Mouse (Mus musculus) myocyte (in vitro differentiated cells): ENCODE results near the gene Saxo1.

ENCODE experiments used
- CEBPB ChIP-seq: IDR thresholded peaks from 2 replicates; pipeline ENCODE4 v1.6.1; 2011; ENCODE audit warnings: mild to moderate bottlenecking, moderate library complexity; ENCODE audit not compliant: poor library complexity, insufficient read depth, severe bottlenecking
- E2F4 ChIP-seq: IDR thresholded peaks from one replicate; pipeline ENCODE4 v1.6.1; 2011; ENCODE audit warnings: mild to moderate bottlenecking, control low read depth, moderate library complexity; ENCODE audit not compliant: insufficient read depth
- MAX ChIP-seq: IDR thresholded peaks from one replicate; pipeline ENCODE4 v1.6.1; 2011; ENCODE audit warnings: low read depth, mild to moderate bottlenecking, control low read depth
- MYOG ChIP-seq, 3 experiments: IDR thresholded peaks; one replicate each; pipeline ENCODE4 v1.6.1; 2011; ENCODE audit warnings: control low read depth in 2 of 3, low read depth in 2 of 3, mild to moderate bottlenecking in 2 of 3; ENCODE audit not compliant: insufficient read length in 2 of 3, control insufficient read depth in 1 of 3, insufficient read depth in 1 of 3
- POLR2A ChIP-seq: IDR thresholded peaks from one replicate; pipeline ENCODE4 v1.6.1; 2011; ENCODE audit warnings: low read depth, mild to moderate bottlenecking, control low read depth, moderate library complexity; ENCODE audit not compliant: insufficient read length
- POLR2AphosphoS2 ChIP-seq: IDR thresholded peaks from one replicate; pipeline ENCODE4 v1.6.1; 2011; ENCODE audit warnings: low read depth, control low read depth; ENCODE audit not compliant: insufficient read length
- REST ChIP-seq: IDR thresholded peaks from one replicate; pipeline ENCODE4 v1.6.1; 2011; ENCODE audit warnings: mild to moderate bottlenecking, control low read depth, moderate library complexity; ENCODE audit not compliant: insufficient read depth, insufficient read length
- SRF ChIP-seq: IDR thresholded peaks from one replicate; pipeline ENCODE4 v1.6.1; 2011; ENCODE audit warnings: low read depth; ENCODE audit not compliant: control insufficient read depth, insufficient read length
- TCF12 ChIP-seq: IDR thresholded peaks from one replicate; pipeline ENCODE4 v1.6.1; 2011; ENCODE audit warnings: mild to moderate bottlenecking, control low read depth; ENCODE audit not compliant: poor library complexity, insufficient read depth, severe bottlenecking
- USF1 ChIP-seq: IDR thresholded peaks from one replicate; pipeline ENCODE4 v1.6.1; 2011; ENCODE audit warnings: low read depth, mild to moderate bottlenecking, control low read depth, moderate library complexity

DNA sequence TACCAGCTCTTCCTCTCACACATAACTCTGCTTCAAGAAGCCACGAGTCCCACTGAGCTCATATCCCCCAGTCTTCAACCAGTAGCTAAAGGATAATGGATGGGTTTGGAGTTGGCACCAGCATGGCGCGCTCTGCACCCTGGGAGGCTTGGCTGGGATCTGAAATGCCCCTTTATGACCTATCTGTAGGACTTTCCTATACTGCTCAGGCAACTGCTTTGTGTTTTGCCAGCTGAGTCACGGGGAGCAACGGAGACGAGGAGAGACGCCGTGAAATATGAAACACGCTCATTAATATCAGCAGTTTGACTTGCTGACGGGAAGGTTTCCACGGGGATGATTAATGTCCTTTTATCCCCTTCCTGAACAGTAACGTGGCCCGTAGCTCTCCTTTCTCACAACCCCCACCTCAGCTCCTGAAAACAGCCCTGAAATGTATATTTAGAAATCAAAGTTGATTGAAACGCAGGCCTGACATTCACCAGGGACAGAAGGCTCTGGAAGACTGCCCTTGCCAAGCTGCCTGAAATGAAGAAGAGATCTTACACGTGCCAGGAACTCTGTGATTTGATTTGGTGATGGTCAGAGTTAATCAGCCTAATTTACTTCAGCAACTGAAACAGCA lies 141.6 kb downstream of the Saxo1 start:
- TF ChIP-seq POLR2A (no peak), TCF12 (no peak), USF1 (no peak), REST (no peak), MAX (no peak), E2F4 (no peak), POLR2AphosphoS2 (no peak), MYOG (IDR thresholded peaks at IDR 0.05; ENCODE audit: control insufficient read depth in 1 of 3, insufficient read depth in 1 of 3, insufficient read length in 2 of 3, low read depth in 2 of 3) (no peak), CEBPB (no peak), SRF (no peak)
